Mouse (Mus musculus) CH12.LX (cell line): Measurements from ENCODE around the gene Chchd3. TPM values are rescaled to one million over a fixed set of nuclear protein-coding genes. Genes with fewer than 3 reads are reported as not detected.

ENCODE experiments used
- DNase-seq: peaks from one replicate; pipeline ENCODE4 v3.0.0-alpha.2; 2013; ENCODE audit errors: extremely low read depth
- H3K27ac ChIP-seq: 2 replicates; pipeline ENCODE4 v1.5.1; 2012; ENCODE audit warnings: low read depth, mild to moderate bottlenecking, control low read depth, moderate library complexity; ENCODE audit not compliant: insufficient read depth
- H3K27me3 ChIP-seq: replicated peaks from 2 replicates; pipeline ENCODE3; 2012; ENCODE audit warnings: inconsistent platforms
- H3K36me3 ChIP-seq, 2 experiments: replicated peaks in 1 of 2; 2 replicates each; pipeline versions ENCODE3 to v1.6.1; 2012; ENCODE audit warnings: inconsistent platforms in 1 of 2, low read length in 1 of 2, mild to moderate bottlenecking in 1 of 2, mixed read lengths in 1 of 2, moderate library complexity in 1 of 2; ENCODE audit not compliant: control insufficient read depth in 1 of 2, insufficient read depth in 1 of 2
- H3K4me1 ChIP-seq, 2 experiments: 2 replicates each; pipeline ENCODE4 v1.6.1; 2012; ENCODE audit warnings: inconsistent platforms in 1 of 2, moderate library complexity in 1 of 2; ENCODE audit not compliant: insufficient read depth in 2 of 2, control insufficient read depth in 1 of 2
- H3K4me2 ChIP-seq: 2 replicates; pipeline ENCODE4 v1.6.1; 2012; ENCODE audit warnings: low read depth, mild to moderate bottlenecking, control low read depth; ENCODE audit not compliant: poor library complexity, insufficient read depth, severe bottlenecking
- H3K4me3 ChIP-seq, 3 experiments: fragments of 150-350 bp in 1 of 3; sonication (generic) in 1 of 3; replicated peaks in 1 of 3; 2 replicates each; pipeline versions ENCODE3 to v1.5.1; 2011 to 2012; ENCODE audit warnings: low read depth in 2 of 3, low read length in 2 of 3, mild to moderate bottlenecking in 2 of 3, moderate library complexity in 2 of 3, control low read depth in 1 of 3, improper control_type of control experiment in 1 of 3, inconsistent platforms in 1 of 3, mixed read lengths in 1 of 3; ENCODE audit not compliant: poor library complexity in 1 of 3
- H3K79me2 ChIP-seq: replicated peaks from 2 replicates; pipeline ENCODE4 v1.6.1; 2012; ENCODE audit warnings: mild to moderate bottlenecking, moderate library complexity; ENCODE audit not compliant: control insufficient read depth, poor library complexity, insufficient read depth, severe bottlenecking; ENCODE audit errors: extremely low read depth
- H3K9ac ChIP-seq: 2 replicates; pipeline ENCODE4 v1.6.1; 2012; ENCODE audit warnings: low read depth, mild to moderate bottlenecking, control low read depth, moderate library complexity; ENCODE audit not compliant: insufficient read depth
- H3K9me3 ChIP-seq: replicated peaks from 2 replicates; pipeline ENCODE3; 2012; ENCODE audit warnings: low read length, inconsistent platforms, mixed read lengths
- CTCF ChIP-seq, 2 experiments: IDR thresholded peaks in 1 of 2; conservative IDR thresholded peaks in 1 of 2; 2 replicates each; pipeline ENCODE4 v1.5.1; 2011 to 2012; ENCODE audit warnings: low read depth in 2 of 2, low read length in 2 of 2, improper control_type of control experiment in 1 of 2, inconsistent platforms in 1 of 2, mild to moderate bottlenecking in 1 of 2, moderate library complexity in 1 of 2
- ETS1 ChIP-seq: conservative IDR thresholded peaks from 2 replicates; pipeline ENCODE4 v1.6.1; 2012; ENCODE audit warnings: low read depth, mild to moderate bottlenecking, inconsistent platforms, low read length, improper control_type of control experiment, moderate library complexity
- JUN ChIP-seq: IDR thresholded peaks from 2 replicates; pipeline ENCODE4 v1.6.1; 2011; ENCODE audit warnings: low read depth, mild to moderate bottlenecking, low read length, improper control_type of control experiment, moderate library complexity; ENCODE audit not compliant: insufficient read depth
- JUND ChIP-seq: conservative IDR thresholded peaks from 2 replicates; pipeline ENCODE4 v1.6.1; 2011; ENCODE audit warnings: low read depth, low read length, improper control_type of control experiment
- MAX ChIP-seq: IDR thresholded peaks from 2 replicates; pipeline ENCODE4 v1.6.1; 2011; ENCODE audit warnings: low read length, improper control_type of control experiment
- MAZ ChIP-seq: IDR thresholded peaks from 2 replicates; pipeline ENCODE4 v1.6.1; 2012; ENCODE audit warnings: low read depth, mild to moderate bottlenecking, inconsistent platforms, low read length, improper control_type of control experiment, moderate library complexity
- MEF2A ChIP-seq: IDR thresholded peaks from 2 replicates; pipeline ENCODE4 v1.6.1; 2014; ENCODE audit warnings: low read depth, mild to moderate bottlenecking, inconsistent platforms, low read length, improper control_type of control experiment, borderline replicate concordance
- MXI1 ChIP-seq: IDR thresholded peaks from 2 replicates; pipeline ENCODE4 v1.6.1; 2011; ENCODE audit warnings: mild to moderate bottlenecking, low read depth, low read length, improper control_type of control experiment
- PAX5 ChIP-seq: IDR thresholded peaks from 2 replicates; pipeline ENCODE4 v1.6.1; 2012; ENCODE audit warnings: low read length, inconsistent platforms, mixed read lengths
- SIN3A ChIP-seq: IDR thresholded peaks from 2 replicates; pipeline ENCODE4 v1.6.1; 2012; ENCODE audit warnings: low read length, improper control_type of control experiment, inconsistent platforms
- SMC3 ChIP-seq: IDR thresholded peaks from 2 replicates; pipeline ENCODE4 v1.6.1; 2011; ENCODE audit warnings: low read depth, low read length, improper control_type of control experiment
- TBP ChIP-seq: conservative IDR thresholded peaks from 2 replicates; pipeline ENCODE4 v1.6.1; 2011; ENCODE audit warnings: low read depth, low read length, improper control_type of control experiment
- UBTF ChIP-seq: IDR thresholded peaks from 2 replicates; pipeline ENCODE4 v1.6.1; 2012; ENCODE audit warnings: low read depth, mild to moderate bottlenecking, inconsistent platforms, low read length, improper control_type of control experiment, moderate library complexity
- ZC3H11A ChIP-seq: IDR thresholded peaks from 2 replicates; pipeline ENCODE4 v1.6.1; 2012; ENCODE audit warnings: low read depth, mild to moderate bottlenecking, inconsistent platforms, low read length, improper control_type of control experiment
- ZKSCAN1 ChIP-seq: IDR thresholded peaks from 2 replicates; pipeline ENCODE4 v1.6.1; 2012; ENCODE audit warnings: low read depth, inconsistent platforms, low read length, improper control_type of control experiment, borderline replicate concordance
- ZMIZ1 ChIP-seq: IDR thresholded peaks from 2 replicates; pipeline ENCODE4 v1.6.1; 2012; ENCODE audit warnings: low read depth, mild to moderate bottlenecking, inconsistent platforms, low read length, improper control_type of control experiment
- dilution Hi-C: fragments of 300-500 bp; cut with MboI; formaldehyde crosslinking; loops from 2 replicates; pipeline ENCODE4 v1.14.3; 2020; ENCODE audit warnings: low sequenced_read_pairs; ENCODE audit not compliant: extremely low pct_unique_long_range_greater_than_20kb, extremely low pct_ligation_motif_present
- in situ Hi-C: fragments of 300-500 bp; cut with MboI; formaldehyde crosslinking; loops from 3 replicates; pipeline ENCODE4 v1.14.3; 2019; ENCODE audit warnings: low sequenced_read_pairs, low pct_ligation_motif_present, low pct_unique_long_range_greater_than_20kb, mixed read lengths
- polyA plus RNA-seq: library from polyadenylated mRNA; unstranded; fragments of >175 nt; gene quantifications from 2 replicates; pipeline ENCODE4 v1.2.1, GENCODE M21; 2012; ENCODE audit warnings: low read depth; ENCODE audit not compliant: insufficient read length
- total RNA-seq, 2 experiments: library from RNA; depleted of rRNA; stranded (reverse); fragments of 300-350 nt in 1 of 2; fragments of >200 nt in 1 of 2; gene quantifications; 2 replicates each; pipeline ENCODE4 v1.2.3; 2012 to 2014

Chchd3 gene
- total and polyA plus RNA-seq, 3 experiments = 116 to 197 (median 133) TPM

- no peaks in the 10 kb centered on the region for H3K79me2 ChIP-seq
- in situ Hi-C loops = no loop called here
- no peak for DNase-seq
- no peak for TF ChIP-seq JUND
- TF ChIP-seq MXI1 = no peak
- no peak for TF ChIP-seq TBP
- TF ChIP-seq CTCF (conservative IDR thresholded peaks at IDR 0.05 in 1 of 2, IDR thresholded peaks at IDR 0.05 in 1 of 2; ENCODE audit: low read depth in 2 of 2, low read length in 2 of 2) = no peak
- TF ChIP-seq MAZ = no peak
- no peak for TF ChIP-seq MAX
- no peak for TF ChIP-seq ETS1
- TF ChIP-seq ZMIZ1 = no peak
- TF ChIP-seq ZC3H11A = no peak
- no peak for TF ChIP-seq SMC3
- TF ChIP-seq MEF2A = no peak
- no peak for TF ChIP-seq SIN3A
- TF ChIP-seq UBTF = no peak
- TF ChIP-seq, all 38 proteins: peak for 0
- Histone ChIP-seq H3K27ac (no peak overlapping the region), H3K36me3 (peaks cover 5 to 13% of the 10 kb centered on the region in 2 experiments), H3K4me3 (no peak overlapping the region), H3K9ac (no peak overlapping the region), H3K27me3 (no peaks in the 10 kb centered on the region), H3K4me1 (no peaks in the 10 kb centered on the region), H3K9me3 (no peaks in the 10 kb centered on the region), H3K4me2 (no peak overlapping the region)
- dilution Hi-C loops = no loop called here
Measured at GRCm38 (mm10) chr6:32936365-32936764, 123.7 kb downstream of the Chchd3 start.

- H3K9ac ChIP-seq = no peak overlapping the region
- H3K9me3 ChIP-seq = no peaks in the 10 kb centered on the region
- peaks cover 5 to 16% of the 10 kb centered on the region in 2 experiments for H3K36me3 ChIP-seq
- H3K4me3 ChIP-seq = no peak overlapping the region
- H3K27ac ChIP-seq = no peak overlapping the region
- no peaks in the 10 kb centered on the region for H3K27me3 ChIP-seq
- DNase-seq = no peak
- dilution Hi-C loops (no loop called here), in situ Hi-C loops (no loop called here)
- no peaks in the 10 kb centered on the region for H3K79me2 ChIP-seq
- H3K4me1 ChIP-seq = no peaks in the 10 kb centered on the region
- no peak for TF ChIP-seq ZKSCAN1
- no peak for TF ChIP-seq JUN
- TF ChIP-seq PAX5 = no peak
- no peak for TF ChIP-seq ZMIZ1
- no peak overlapping the region for H3K4me2 ChIP-seq
Measured at GRCm38 (mm10) chr6:32935576-32935975, 124.5 kb downstream of the Chchd3 start.
